10 mouse cellular contexts compared by ENCODE assay signal in genomic region chr6:94162918-94163317, GRCm38 (mm10).
DNase-seq lines count a peak whose midpoint lies in the region; ATAC-seq and TF ChIP-seq lines count a peak whose summit lies in the region.
"Had no signal": no experiment of that assay in that cellular context is flagged by ENCODE, and none has a peak within 500 bp of the region (broad histone marks: within the 10 kb centered on the region; RNA-seq: fewer than 3 reads in every experiment).

No protein-coding gene starts in this region.

- no peaks in the 10 kb centered on the region for H3K9me3 ChIP-seq in kidney, postnatal 0 days (replicated peaks; ENCODE audit: low read length)
- H3K9me3 ChIP-seq in embryonic facial prominence, embryonic 15.5 days (replicated peaks): no peaks in the 10 kb centered on the region
- no peaks in the 10 kb centered on the region for H3K9me3 ChIP-seq in intestine, postnatal 0 days (ENCODE audit: control insufficient read depth)
- H3K9me3 ChIP-seq in neural tube, embryonic 15.5 days (replicated peaks): no peaks in the 10 kb centered on the region

- ATAC-seq in kidney, postnatal 0 days (replicated peaks; ENCODE audit: low FRiP score, low read depth): no peak
- no peak for ATAC-seq in embryonic facial prominence, embryonic 15.5 days (ENCODE audit: insufficient number of reproducible peaks, low FRiP score, low TSS enrichment, low read depth)
- ATAC-seq in intestine, postnatal 0 days: no peak
- ATAC-seq in neural tube, embryonic 15.5 days (ENCODE audit: low FRiP score): no peak
- ATAC-seq in CD4-positive, CD25-positive, alpha-beta regulatory T cell, adult 4 months: no peak
- ATAC-seq in megakaryocyte-erythroid progenitor cell, adult 5-6 weeks (replicated peaks; ENCODE audit: low FRiP score, low TSS enrichment, poor library complexity, severe bottlenecking): no peak

- no peak overlapping the region for H3K27ac ChIP-seq in kidney, postnatal 0 days
- peak overlapping the region; percentile 74 for H3K27ac ChIP-seq in embryonic facial prominence, embryonic 15.5 days (replicated peaks)
- peak overlapping the region; percentile 50 for H3K27ac ChIP-seq in intestine, postnatal 0 days (ENCODE audit: low read depth, low read length)
- H3K27ac ChIP-seq in neural tube, embryonic 15.5 days (replicated peaks): peak overlapping the region; percentile 46; the same call in 1 of the 2 replicates

- TF ChIP-seq CTCF in kidney, postnatal 0 days (IDR thresholded peaks at IDR 0.05; ENCODE audit: low read depth): no peak
- TF ChIP-seq CTCF in intestine, postnatal 0 days (IDR thresholded peaks at IDR 0.05; ENCODE audit: low read depth): no peak

- H3K4me2 ChIP-seq in kidney, postnatal 0 days (ENCODE audit: low read length): peak overlapping the region; percentile 25
- H3K4me2 ChIP-seq in embryonic facial prominence, embryonic 15.5 days (replicated peaks): peak overlapping the region; percentile 35
- peak overlapping the region; percentile 41 for H3K4me2 ChIP-seq in intestine, postnatal 0 days (replicated peaks; ENCODE audit: low read depth)
- peak overlapping the region; percentile 35 for H3K4me2 ChIP-seq in neural tube, embryonic 15.5 days

- 56% methylated on average over 8 of the region's 8 CpGs for WGBS in kidney, postnatal 0 days
- 50% methylated on average over 8 of the region's 8 CpGs for WGBS in embryonic facial prominence, embryonic 15.5 days
- 34% methylated on average over 8 of the region's 8 CpGs for WGBS in intestine, postnatal 0 days
- 53% methylated on average over 8 of the region's 8 CpGs for WGBS in neural tube, embryonic 15.5 days

- peaks cover 8% of the 10 kb centered on the region; the same call in 1 of the 2 replicates for H3K4me1 ChIP-seq in kidney, postnatal 0 days (replicated peaks; ENCODE audit: insufficient read depth, low read length)
- peaks cover 50% of the 10 kb centered on the region for H3K4me1 ChIP-seq in embryonic facial prominence, embryonic 15.5 days
- peaks cover 30% of the 10 kb centered on the region for H3K4me1 ChIP-seq in intestine, postnatal 0 days (replicated peaks; ENCODE audit: control insufficient read depth, insufficient read depth, low read length)
- peaks cover 19% of the 10 kb centered on the region for H3K4me1 ChIP-seq in neural tube, embryonic 15.5 days

- no peak overlapping the region for H3K9ac ChIP-seq in kidney, postnatal 0 days (ENCODE audit: low read depth, low read length)
- no peak overlapping the region for H3K9ac ChIP-seq in embryonic facial prominence, embryonic 15.5 days
- H3K9ac ChIP-seq in intestine, postnatal 0 days (ENCODE audit: low read depth, low read length): no peak overlapping the region; the same call in 1 of the 2 replicates
- H3K9ac ChIP-seq in neural tube, embryonic 15.5 days (replicated peaks): no peak overlapping the region

- H3K27me3 ChIP-seq in kidney, postnatal 0 days (ENCODE audit: insufficient read depth, low read length): no peaks in the 10 kb centered on the region
- no peaks in the 10 kb centered on the region for H3K27me3 ChIP-seq in embryonic facial prominence, embryonic 15.5 days
- H3K27me3 ChIP-seq in intestine, postnatal 0 days (replicated peaks; ENCODE audit: control insufficient read depth, insufficient read depth, low read length): no peaks in the 10 kb centered on the region
- no peaks in the 10 kb centered on the region for H3K27me3 ChIP-seq in neural tube, embryonic 15.5 days (replicated peaks)

- H3K36me3 ChIP-seq in kidney, postnatal 0 days (ENCODE audit: insufficient read depth, low read length): no peaks in the 10 kb centered on the region
- no peaks in the 10 kb centered on the region for H3K36me3 ChIP-seq in embryonic facial prominence, embryonic 15.5 days
- H3K36me3 ChIP-seq in intestine, postnatal 0 days (ENCODE audit: control insufficient read depth, insufficient read depth): no peaks in the 10 kb centered on the region
- H3K36me3 ChIP-seq in neural tube, embryonic 15.5 days: no peaks in the 10 kb centered on the region

- no peak overlapping the region for H3K4me3 ChIP-seq in kidney, postnatal 0 days (replicated peaks; ENCODE audit: low read depth, low read length)
- no peak overlapping the region for H3K4me3 ChIP-seq in embryonic facial prominence, embryonic 15.5 days (replicated peaks)
- no peak overlapping the region for H3K4me3 ChIP-seq in intestine, postnatal 0 days (ENCODE audit: low read depth, low read length)
- no peak overlapping the region; the same call in 1 of the 2 replicates for H3K4me3 ChIP-seq in neural tube, embryonic 15.5 days (replicated peaks)

- no peak for DNase-seq in kidney, postnatal 0 days (ENCODE audit: low spot score)
- no peak for DNase-seq in kidney, adult 9 months
- no peak for DNase-seq in thymus, postnatal 14 days
- DNase-seq: lung, postnatal 14 days; right cerebral cortex, adult 18-20 months had no signal
